Mouse (Mus musculus) cerebellum, adult 11 months (tissue): ENCODE data around the gene Zbtb2.
"Not testable (repeated sequence)": the region's sequence is repeated elsewhere in the genome, so short reads cannot be mapped to it uniquely, and the experiment has no call there.

Source experiments
- DNase-seq: peaks from one replicate; pipeline ENCODE4 v3.0.0; 2022

Gene Zbtb2

GRCm38 (mm10) chr10:4387701-4388383 lies at the start of gene Zbtb2:
Gene Zbtb2 (minus strand): TSS chr10:4388108.
- peak; percentile 70 for DNase-seq

- no peak for DNase-seq
These were observed 47.5 kb upstream of the Zbtb2 start for GRCm38 (mm10) chr10:4435416-4435815.

GRCm38 (mm10) chr10:4433871-4434270 lies 46.0 kb upstream of the Zbtb2 start:
- not testable (repeated sequence) for DNase-seq

GRCm38 (mm10) chr10:4432996-4433755 lies 45.3 kb upstream of the Zbtb2 start:
- no peak for DNase-seq

GRCm38 (mm10) chr10:4432123-4432931 lies 44.4 kb upstream of the Zbtb2 start, which contains the start of the genes Rmnd1 and Armt1:
Gene Rmnd1 (minus strand): TSS chr10:4432388.
Gene Armt1 (plus strand): TSS chr10:4432467.
- DNase-seq = peak; percentile 96

DNA sequence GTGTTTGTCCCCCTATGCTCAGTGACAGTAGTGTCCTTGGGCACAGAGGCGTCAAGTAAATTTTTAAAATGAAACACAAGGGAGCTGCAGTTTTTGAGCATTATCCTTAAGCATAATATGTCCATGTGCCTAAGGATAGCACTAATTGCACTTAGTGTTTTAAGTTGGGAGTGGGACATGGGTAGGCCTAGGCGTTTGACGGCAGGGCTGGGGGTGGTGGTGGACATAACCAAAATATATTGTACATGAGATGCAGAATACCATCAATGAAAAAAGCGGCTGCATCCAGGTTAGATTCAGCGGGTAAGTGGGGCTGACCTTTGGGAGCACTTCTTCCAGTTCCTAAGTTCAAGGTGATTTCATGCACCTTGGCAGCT lies 43.8 kb upstream of the Zbtb2 start:
- no peak for DNase-seq

- peak; percentile 62 for DNase-seq
These were observed 42.9 kb upstream of the Zbtb2 start for GRCm38 (mm10) chr10:4430826-4431225.

GRCm38 (mm10) chr10:4430399-4430798 lies 42.5 kb upstream of the Zbtb2 start:
- DNase-seq = no peak

DNA sequence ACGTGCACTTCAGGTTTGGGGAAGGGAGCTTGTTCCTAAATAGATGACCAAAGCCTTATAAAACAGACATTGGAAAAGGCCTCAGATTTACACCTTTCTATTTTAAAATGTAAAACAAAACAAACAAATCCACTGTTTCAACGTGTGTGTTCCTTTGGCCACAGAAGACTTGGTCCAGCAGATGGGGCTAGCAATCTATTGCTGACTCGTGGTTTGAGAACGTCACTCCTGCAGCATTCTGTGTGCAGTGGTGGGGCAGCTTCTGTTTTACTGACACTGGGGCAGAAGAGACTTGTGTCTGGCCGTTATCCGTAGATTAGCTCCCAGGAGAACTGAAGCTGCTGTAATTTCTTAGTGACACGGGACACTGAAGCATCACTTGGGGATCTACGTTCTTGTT lies 37.3 kb upstream of the Zbtb2 start:
- no peak for DNase-seq

GRCm38 (mm10) chr10:4407191-4407590 lies 19.3 kb upstream of the Zbtb2 start:
- no peak for DNase-seq

DNA sequence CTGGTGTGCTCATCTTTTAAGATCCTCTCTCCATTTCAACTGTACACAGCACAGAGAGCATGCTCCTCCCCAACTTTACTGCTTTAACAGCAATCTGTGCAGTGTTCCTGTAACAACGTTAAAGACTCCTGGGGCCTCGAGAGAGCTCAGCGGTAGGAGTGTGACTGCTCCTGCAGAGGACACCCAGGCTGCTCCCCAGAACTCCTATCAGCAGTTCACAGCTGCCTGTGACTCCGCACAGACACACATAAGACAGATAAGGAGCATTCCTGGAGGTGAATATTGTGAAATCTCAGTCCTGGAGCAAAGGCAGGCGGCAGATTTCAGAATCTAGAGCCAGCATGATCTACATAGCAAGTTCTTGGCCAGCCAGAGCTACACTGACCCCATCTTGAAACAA lies 17.6 kb upstream of the Zbtb2 start:
- DNase-seq = no peak

- no peak for DNase-seq
These were observed 17.1 kb upstream of the Zbtb2 start for GRCm38 (mm10) chr10:4404895-4405491.

GRCm38 (mm10) chr10:4398058-4398457 lies 10.2 kb upstream of the Zbtb2 start:
- DNase-seq = no peak

GRCm38 (mm10) chr10:4395321-4395720 lies 7.4 kb upstream of the Zbtb2 start:
- no peak for DNase-seq

DNA sequence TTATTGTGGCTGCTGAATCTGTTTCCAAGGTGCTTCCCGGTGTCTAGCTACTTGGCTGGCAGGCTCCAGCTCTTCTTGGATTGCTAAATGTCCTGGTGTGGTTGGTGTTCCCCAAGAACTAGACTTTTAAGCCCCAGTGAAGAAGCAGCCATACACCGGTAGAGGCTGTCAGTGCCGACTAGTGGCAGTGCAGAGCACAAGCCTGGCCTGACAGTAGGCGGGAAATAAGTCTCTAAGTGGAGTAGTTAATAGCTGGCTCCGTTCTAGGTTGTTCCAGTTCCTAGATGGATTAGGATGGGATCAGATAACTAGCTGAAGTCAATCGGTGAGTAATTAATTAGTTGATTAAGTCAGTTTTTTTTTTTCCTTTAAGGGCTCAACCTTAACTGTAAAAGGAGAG lies 3.9 kb upstream of the Zbtb2 start:
- DNase-seq = no peak

DNA sequence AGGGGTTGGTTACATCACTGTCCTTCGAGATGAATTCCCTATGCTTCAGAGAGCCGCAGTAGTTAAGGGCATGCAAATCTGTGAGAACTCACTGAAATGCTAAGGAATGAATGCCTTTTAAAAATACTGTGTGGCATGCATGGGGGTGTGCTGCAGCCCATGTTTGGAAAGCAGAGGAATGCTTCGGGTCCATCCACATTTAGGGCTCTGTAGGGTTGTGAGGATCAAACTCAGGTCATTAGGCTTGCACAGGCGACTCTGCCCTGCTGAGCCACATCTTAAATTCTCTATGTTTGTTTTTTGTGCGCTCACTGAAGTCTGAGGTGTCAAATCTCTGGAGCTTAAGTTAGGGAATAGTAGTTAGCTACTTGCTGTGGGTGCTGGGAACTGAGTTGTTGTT lies 3.2 kb upstream of the Zbtb2 start:
- DNase-seq = no peak

DNA sequence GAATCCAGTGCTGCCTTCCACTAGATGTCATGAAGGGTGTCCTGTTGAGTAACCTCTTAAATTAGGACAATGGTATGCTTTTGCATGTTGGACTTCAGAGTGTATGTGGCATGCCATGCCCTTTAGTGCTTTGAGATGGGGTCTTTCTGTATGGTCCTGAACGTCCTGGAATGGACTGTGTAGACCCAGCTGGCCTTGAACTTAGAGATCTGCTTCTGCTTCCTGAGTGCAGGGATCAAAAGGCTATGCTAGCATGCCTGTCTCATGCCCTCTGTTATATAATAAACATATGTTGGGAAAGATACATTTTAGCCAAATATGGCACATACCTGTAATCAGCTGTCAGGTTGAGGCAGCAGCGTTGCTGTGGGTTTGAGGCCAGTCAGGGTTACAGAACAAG lies 2.6 kb upstream of the Zbtb2 start:
- DNase-seq = no peak

DNA sequence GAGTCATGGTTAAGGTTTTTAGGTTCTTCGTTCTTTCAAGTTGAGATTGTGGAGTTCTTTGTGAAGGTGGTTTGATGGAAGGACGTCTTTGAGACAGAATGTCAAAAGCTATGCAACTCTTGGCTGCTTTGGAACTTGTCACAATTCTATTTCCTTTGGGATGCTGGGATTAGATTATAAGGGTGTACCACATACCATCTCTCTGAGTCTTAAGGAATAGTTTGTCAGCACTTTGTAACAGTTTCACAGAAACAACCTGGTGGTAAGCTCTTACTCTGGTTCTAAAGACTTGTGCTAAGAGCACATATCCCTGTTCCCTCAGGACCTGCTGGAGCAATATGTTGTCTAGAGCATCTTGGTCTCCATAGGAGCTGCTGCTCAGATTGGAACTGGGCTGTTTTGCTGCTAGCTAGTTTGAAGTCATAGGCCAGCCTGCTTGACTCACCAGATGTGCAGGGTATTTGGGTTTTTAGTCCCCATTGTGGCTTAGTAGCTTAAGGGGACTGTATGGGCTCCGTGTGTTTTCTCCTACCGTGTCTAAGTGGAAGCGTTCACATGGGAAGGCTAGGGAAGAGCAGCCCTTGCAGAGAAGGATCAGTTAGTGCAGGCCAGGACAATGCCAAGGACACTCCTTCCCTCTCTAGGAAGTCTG lies 1.7 kb upstream of the Zbtb2 start:
- DNase-seq = no peak

DNA sequence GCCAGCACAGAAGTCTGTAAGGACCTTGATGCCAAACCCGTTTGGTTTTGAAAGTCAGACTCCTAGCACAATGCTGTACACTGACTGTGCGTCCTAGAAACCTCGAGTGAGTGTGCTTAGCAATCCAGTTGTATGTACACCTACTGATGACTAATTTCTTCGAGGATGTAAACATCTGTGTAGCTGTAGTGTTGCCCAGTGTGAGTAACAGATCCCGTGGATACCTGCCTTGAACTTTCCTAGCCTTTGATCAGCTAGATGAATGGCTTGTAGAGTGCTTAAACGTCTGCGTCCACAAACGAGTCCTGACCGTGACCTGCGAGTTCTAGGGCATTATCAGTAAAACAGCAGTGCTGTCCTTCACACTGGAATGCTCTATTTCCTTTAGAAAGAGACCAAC lies 1.1 kb upstream of the Zbtb2 start:
- DNase-seq = no peak

- DNase-seq = no peak
These were observed 457 bp upstream of the Zbtb2 start for GRCm38 (mm10) chr10:4388384-4388745.

DNA sequence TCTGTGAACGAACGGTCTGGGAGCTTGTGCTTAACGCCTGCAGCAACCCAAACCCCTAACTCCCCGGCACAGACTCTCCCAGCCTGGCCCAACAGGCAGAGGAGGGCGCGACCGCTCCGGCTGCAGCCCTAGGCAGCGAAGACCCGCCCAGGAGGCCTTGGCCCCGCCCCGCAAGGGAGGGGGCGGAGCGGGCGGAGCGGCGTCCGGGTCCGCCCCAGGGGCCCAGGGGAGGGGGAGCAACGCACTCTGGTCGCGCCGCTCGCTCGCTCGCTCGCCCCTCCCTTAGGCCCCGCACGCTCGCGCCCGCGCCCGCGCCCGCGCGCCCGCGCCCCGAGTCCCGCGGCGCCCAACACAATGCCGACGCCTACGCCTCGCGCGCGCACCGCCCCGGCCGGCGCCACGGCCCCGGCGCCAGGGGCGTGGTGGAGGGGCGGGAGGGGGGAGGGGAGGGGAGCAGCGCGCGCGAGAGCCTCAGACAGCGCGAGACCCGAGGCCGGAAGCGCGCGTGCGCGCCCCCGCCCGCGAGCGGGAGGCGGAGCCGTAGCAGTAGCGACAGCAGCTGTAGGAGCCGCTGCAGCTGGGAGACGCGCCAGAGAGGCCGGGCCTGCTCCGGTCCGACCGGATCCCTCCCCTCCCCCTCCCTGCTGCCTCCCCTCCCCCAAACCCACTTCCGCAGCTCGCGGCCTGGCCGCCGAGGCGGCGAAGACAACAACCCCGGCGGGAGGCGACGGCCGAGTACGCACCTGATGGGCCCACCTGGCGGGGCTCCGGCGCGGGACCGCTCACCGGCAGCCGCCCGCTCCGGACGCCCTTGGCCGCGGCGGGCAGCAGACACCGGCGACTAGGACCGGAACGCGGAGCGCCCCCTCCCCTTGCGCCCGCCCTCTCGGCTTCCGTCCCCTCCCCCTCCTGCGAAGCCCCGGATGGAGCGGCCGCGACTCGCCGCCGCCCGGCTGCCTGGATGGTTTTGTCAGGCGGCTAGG lies 1.0 kb downstream of the Zbtb2 start:
- peak; percentile 94 for DNase-seq
